Mouse (Mus musculus) CH12.LX (cell line): Measurements from ENCODE around the gene Ppm1n. TPM values are rescaled to one million over a fixed set of nuclear protein-coding genes. Genes with fewer than 3 reads are reported as not detected.

Source experiments
- DNase-seq: peaks from one replicate; pipeline ENCODE4 v3.0.0-alpha.2; 2013; ENCODE audit errors: extremely low read depth
- H3K27ac ChIP-seq: 2 replicates; pipeline ENCODE4 v1.5.1; 2012; ENCODE audit warnings: low read depth, mild to moderate bottlenecking, control low read depth, moderate library complexity; ENCODE audit not compliant: insufficient read depth
- H3K27me3 ChIP-seq: replicated peaks from 2 replicates; pipeline ENCODE3; 2012; ENCODE audit warnings: inconsistent platforms
- H3K36me3 ChIP-seq, 2 experiments: replicated peaks in 1 of 2; 2 replicates each; pipeline versions ENCODE3 to v1.6.1; 2012; ENCODE audit warnings: inconsistent platforms in 1 of 2, low read length in 1 of 2, mild to moderate bottlenecking in 1 of 2, mixed read lengths in 1 of 2, moderate library complexity in 1 of 2; ENCODE audit not compliant: control insufficient read depth in 1 of 2, insufficient read depth in 1 of 2
- H3K4me1 ChIP-seq, 2 experiments: 2 replicates each; pipeline ENCODE4 v1.6.1; 2012; ENCODE audit warnings: inconsistent platforms in 1 of 2, moderate library complexity in 1 of 2; ENCODE audit not compliant: insufficient read depth in 2 of 2, control insufficient read depth in 1 of 2
- H3K4me2 ChIP-seq: 2 replicates; pipeline ENCODE4 v1.6.1; 2012; ENCODE audit warnings: low read depth, mild to moderate bottlenecking, control low read depth; ENCODE audit not compliant: poor library complexity, insufficient read depth, severe bottlenecking
- H3K4me3 ChIP-seq, 3 experiments: fragments of 150-350 bp in 1 of 3; sonication (generic) in 1 of 3; replicated peaks in 1 of 3; 2 replicates each; pipeline versions ENCODE3 to v1.5.1; 2011 to 2012; ENCODE audit warnings: low read depth in 2 of 3, low read length in 2 of 3, mild to moderate bottlenecking in 2 of 3, moderate library complexity in 2 of 3, control low read depth in 1 of 3, improper control_type of control experiment in 1 of 3, inconsistent platforms in 1 of 3, mixed read lengths in 1 of 3; ENCODE audit not compliant: poor library complexity in 1 of 3
- H3K79me2 ChIP-seq: replicated peaks from 2 replicates; pipeline ENCODE4 v1.6.1; 2012; ENCODE audit warnings: mild to moderate bottlenecking, moderate library complexity; ENCODE audit not compliant: control insufficient read depth, poor library complexity, insufficient read depth, severe bottlenecking; ENCODE audit errors: extremely low read depth
- H3K9ac ChIP-seq: 2 replicates; pipeline ENCODE4 v1.6.1; 2012; ENCODE audit warnings: low read depth, mild to moderate bottlenecking, control low read depth, moderate library complexity; ENCODE audit not compliant: insufficient read depth
- H3K9me3 ChIP-seq: replicated peaks from 2 replicates; pipeline ENCODE3; 2012; ENCODE audit warnings: low read length, inconsistent platforms, mixed read lengths
- BHLHE40 ChIP-seq: IDR thresholded peaks from 2 replicates; pipeline ENCODE4 v1.6.1; 2011; ENCODE audit warnings: mild to moderate bottlenecking, low read depth, low read length, improper control_type of control experiment
- CTCF ChIP-seq, 2 experiments: IDR thresholded peaks in 1 of 2; conservative IDR thresholded peaks in 1 of 2; 2 replicates each; pipeline ENCODE4 v1.5.1; 2011 to 2012; ENCODE audit warnings: low read depth in 2 of 2, low read length in 2 of 2, improper control_type of control experiment in 1 of 2, inconsistent platforms in 1 of 2, mild to moderate bottlenecking in 1 of 2, moderate library complexity in 1 of 2
- E2F4 ChIP-seq: IDR thresholded peaks from 2 replicates; pipeline ENCODE4 v1.6.1; 2011; ENCODE audit warnings: low read depth, low read length, improper control_type of control experiment; ENCODE audit not compliant: insufficient replicate concordance
- ELF1 ChIP-seq: IDR thresholded peaks from 2 replicates; pipeline ENCODE4 v1.6.1; 2014; ENCODE audit warnings: low read depth, mild to moderate bottlenecking, inconsistent platforms, low read length, improper control_type of control experiment
- EP300 ChIP-seq: IDR thresholded peaks from 2 replicates; pipeline ENCODE4 v1.6.1; 2011; ENCODE audit warnings: low read length, improper control_type of control experiment
- ETS1 ChIP-seq: conservative IDR thresholded peaks from 2 replicates; pipeline ENCODE4 v1.6.1; 2012; ENCODE audit warnings: low read depth, mild to moderate bottlenecking, inconsistent platforms, low read length, improper control_type of control experiment, moderate library complexity
- HCFC1 ChIP-seq: IDR thresholded peaks from 2 replicates; pipeline ENCODE4 v1.6.1; 2012; ENCODE audit warnings: low read depth, mild to moderate bottlenecking, inconsistent platforms, low read length, improper control_type of control experiment
- IRF4 ChIP-seq: IDR thresholded peaks from 2 replicates; pipeline ENCODE4 v1.6.1; 2014; ENCODE audit warnings: low read depth, mild to moderate bottlenecking, inconsistent platforms, low read length, improper control_type of control experiment
- JUN ChIP-seq: IDR thresholded peaks from 2 replicates; pipeline ENCODE4 v1.6.1; 2011; ENCODE audit warnings: low read depth, mild to moderate bottlenecking, low read length, improper control_type of control experiment, moderate library complexity; ENCODE audit not compliant: insufficient read depth
- MAFK ChIP-seq: IDR thresholded peaks from 2 replicates; pipeline ENCODE4 v1.6.1; 2011; ENCODE audit warnings: low read length, improper control_type of control experiment; ENCODE audit not compliant: insufficient replicate concordance
- MAX ChIP-seq: IDR thresholded peaks from 2 replicates; pipeline ENCODE4 v1.6.1; 2011; ENCODE audit warnings: low read length, improper control_type of control experiment
- MAZ ChIP-seq: IDR thresholded peaks from 2 replicates; pipeline ENCODE4 v1.6.1; 2012; ENCODE audit warnings: low read depth, mild to moderate bottlenecking, inconsistent platforms, low read length, improper control_type of control experiment, moderate library complexity
- NRF1 ChIP-seq: IDR thresholded peaks from 2 replicates; pipeline ENCODE4 v1.6.1; 2014; ENCODE audit warnings: low read depth, mild to moderate bottlenecking, inconsistent platforms, low read length, improper control_type of control experiment, moderate library complexity
- PAX5 ChIP-seq: IDR thresholded peaks from 2 replicates; pipeline ENCODE4 v1.6.1; 2012; ENCODE audit warnings: low read length, inconsistent platforms, mixed read lengths
- POLR2AphosphoS2 ChIP-seq: IDR thresholded peaks from 2 replicates; pipeline ENCODE4 v1.6.1; 2011; ENCODE audit warnings: low read depth, low read length, improper control_type of control experiment
- RAD21 ChIP-seq: IDR thresholded peaks from 2 replicates; pipeline ENCODE4 v1.6.1; 2011; ENCODE audit warnings: low read depth, mild to moderate bottlenecking, low read length, improper control_type of control experiment, moderate library complexity
- SIN3A ChIP-seq: IDR thresholded peaks from 2 replicates; pipeline ENCODE4 v1.6.1; 2012; ENCODE audit warnings: low read length, improper control_type of control experiment, inconsistent platforms
- TBP ChIP-seq: conservative IDR thresholded peaks from 2 replicates; pipeline ENCODE4 v1.6.1; 2011; ENCODE audit warnings: low read depth, low read length, improper control_type of control experiment
- UBTF ChIP-seq: IDR thresholded peaks from 2 replicates; pipeline ENCODE4 v1.6.1; 2012; ENCODE audit warnings: low read depth, mild to moderate bottlenecking, inconsistent platforms, low read length, improper control_type of control experiment, moderate library complexity
- USF1 ChIP-seq: IDR thresholded peaks from 2 replicates; pipeline ENCODE4 v1.6.1; 2014; ENCODE audit warnings: low read depth, mild to moderate bottlenecking, inconsistent platforms, low read length, improper control_type of control experiment
- USF2 ChIP-seq: conservative IDR thresholded peaks from 2 replicates; pipeline ENCODE4 v1.6.1; 2011; ENCODE audit warnings: low read depth, low read length, improper control_type of control experiment
- ZC3H11A ChIP-seq: IDR thresholded peaks from 2 replicates; pipeline ENCODE4 v1.6.1; 2012; ENCODE audit warnings: low read depth, mild to moderate bottlenecking, inconsistent platforms, low read length, improper control_type of control experiment
- ZKSCAN1 ChIP-seq: IDR thresholded peaks from 2 replicates; pipeline ENCODE4 v1.6.1; 2012; ENCODE audit warnings: low read depth, inconsistent platforms, low read length, improper control_type of control experiment, borderline replicate concordance
- ZNF384 ChIP-seq: IDR thresholded peaks from 2 replicates; pipeline ENCODE4 v1.6.1; 2012; ENCODE audit warnings: low read depth, low read length, improper control_type of control experiment, inconsistent platforms
- dilution Hi-C: fragments of 300-500 bp; cut with MboI; formaldehyde crosslinking; loops from 2 replicates; pipeline ENCODE4 v1.14.3; 2020; ENCODE audit warnings: low sequenced_read_pairs; ENCODE audit not compliant: extremely low pct_unique_long_range_greater_than_20kb, extremely low pct_ligation_motif_present
- in situ Hi-C: fragments of 300-500 bp; cut with MboI; formaldehyde crosslinking; loops from 3 replicates; pipeline ENCODE4 v1.14.3; 2019; ENCODE audit warnings: low sequenced_read_pairs, low pct_ligation_motif_present, low pct_unique_long_range_greater_than_20kb, mixed read lengths
- polyA plus RNA-seq: library from polyadenylated mRNA; unstranded; fragments of >175 nt; gene quantifications from 2 replicates; pipeline ENCODE4 v1.2.1, GENCODE M21; 2012; ENCODE audit warnings: low read depth; ENCODE audit not compliant: insufficient read length
- total RNA-seq, 2 experiments: library from RNA; depleted of rRNA; stranded (reverse); fragments of 300-350 nt in 1 of 2; fragments of >200 nt in 1 of 2; gene quantifications; 2 replicates each; pipeline ENCODE4 v1.2.3; 2012 to 2014

Gene Ppm1n
- total and polyA plus RNA-seq, 3 experiments = not detected

GRCm38 (mm10) chr7:19230041-19230580, 49.8 kb downstream of the Ppm1n start:
- no peak overlapping the region for H3K4me3 ChIP-seq

GRCm38 (mm10) chr7:19229404-19229803, 50.5 kb downstream of the Ppm1n start:
- peaks cover 0 to 53% of the 10 kb centered on the region in 2 experiments for H3K36me3 ChIP-seq
- no peaks in the 10 kb centered on the region for H3K27me3 ChIP-seq
- no peak for DNase-seq
- peaks cover 0 to 32% of the 10 kb centered on the region in 2 experiments; a peak in 2 of 4 replicates for H3K4me1 ChIP-seq
- no peak overlapping the region; the same call in 1 of the 2 replicates for H3K27ac ChIP-seq
- no peaks in the 10 kb centered on the region for H3K9me3 ChIP-seq
- TF ChIP-seq EP300 = no peak
- peak; percentile 58 for TF ChIP-seq ELF1
- in situ Hi-C loops = no loop called here
- dilution Hi-C loops = no loop called here
- peak overlapping the region; percentile 75 to 95 (median 81) for H3K4me3 ChIP-seq
- peak overlapping the region; percentile 90 for H3K4me2 ChIP-seq
- H3K79me2 ChIP-seq = peaks cover 17% of the 10 kb centered on the region
- H3K9ac ChIP-seq = peak overlapping the region; percentile 95

More at GRCm38 (mm10) chr7:19230041-19230580, 49.8 kb downstream of the Ppm1n start:
- Histone ChIP-seq H3K9me3 (no peaks in the 10 kb centered on the region), H3K27ac (no peak overlapping the region), H3K27me3 (no peaks in the 10 kb centered on the region), H3K36me3 (peaks cover 0 to 51% of the 10 kb centered on the region in 2 experiments), H3K4me2 (no peak overlapping the region; the same call in 1 of the 2 replicates), H3K79me2 (peaks cover 17% of the 10 kb centered on the region), H3K9ac (no peak overlapping the region), H3K4me1 (peaks cover 0 to 32% of the 10 kb centered on the region in 2 experiments; a peak in 2 of 4 replicates)
- in situ Hi-C loops (loop anchor here (5.0 kb wide), 2 partner anchors 38 to 42 kb away; partner anchors contain the start of gene Vasp), dilution Hi-C loops (no loop called here)
- no peak for TF ChIP-seq USF1
- TF ChIP-seq MAZ = no peak
- DNase-seq = no peak

- Histone ChIP-seq H3K36me3 (peaks cover 0 to 56% of the 10 kb centered on the region in 2 experiments), H3K9ac (peak overlapping the region; percentile 95), H3K4me2 (peak overlapping the region; percentile 90), H3K4me3 (peak overlapping the region; percentile 75 to 95 (median 81)), H3K27me3 (no peaks in the 10 kb centered on the region), H3K27ac (peak overlapping the region; percentile 33; the same call in 1 of the 2 replicates), H3K9me3 (no peaks in the 10 kb centered on the region), H3K79me2 (peaks cover 17% of the 10 kb centered on the region), H3K4me1 (peaks cover 0 to 32% of the 10 kb centered on the region in 2 experiments; a peak in 2 of 4 replicates)
- no peak for DNase-seq
- in situ Hi-C loops = no loop called here
- dilution Hi-C loops = no loop called here
- no peak for TF ChIP-seq ETS1
- TF ChIP-seq E2F4 = no peak; the same call in 1 of the 2 replicates
- TF ChIP-seq CTCF (conservative IDR thresholded peaks at IDR 0.05 in 1 of 2, IDR thresholded peaks at IDR 0.05 in 1 of 2; ENCODE audit: low read depth in 2 of 2, low read length in 2 of 2) = no peak
- no peak for TF ChIP-seq JUN
- peak; percentile 93 for TF ChIP-seq SIN3A
- TF ChIP-seq USF1 = no peak
- TF ChIP-seq PAX5 = no peak
- peak; percentile 7; the same call in 1 of the 2 replicates for TF ChIP-seq NRF1
- TF ChIP-seq TBP = peak; percentile 86
- no peak for TF ChIP-seq UBTF
- TF ChIP-seq ZKSCAN1 = no peak
- TF ChIP-seq MAX = no peak
- TF ChIP-seq POLR2AphosphoS2 = 0 out of 2 replicates have a peak, but pooled peaks have one; percentile 64
- TF ChIP-seq IRF4 = peak; percentile 37; the same call in 1 of the 2 replicates
- no peak for TF ChIP-seq ZC3H11A
- no peak; the same call in 1 of the 2 replicates for TF ChIP-seq HCFC1
- TF ChIP-seq ELF1 = peak; percentile 48
- TF ChIP-seq BHLHE40 = no peak
- no peak for TF ChIP-seq USF2
- no peak for TF ChIP-seq MAFK
- no peak for TF ChIP-seq RAD21
- no peak for TF ChIP-seq MAZ
- TF ChIP-seq ZNF384 = no peak
These were observed 51.1 kb downstream of the Ppm1n start for GRCm38 (mm10) chr7:19228793-19229148.
